Mouse (Mus musculus) lung, postnatal 0 days (tissue): ENCODE measurements at regions not wholly inside any gene's neighbourhood (a gene's known extent, or its start where the extent isn't known, plus 50 kb on each side); places are given as distances from the start of the nearest gene placed in this dataset.

Source experiments
- CTCF ChIP-seq: IDR thresholded peaks from 2 replicates; pipeline ENCODE4 v1.5.1; 2016; ENCODE audit warnings: antibody characterized with exemption, mild to moderate bottlenecking
- EP300 ChIP-seq: IDR thresholded peaks from 2 replicates; pipeline ENCODE4 v1.6.1; 2016; ENCODE audit warnings: antibody characterized with exemption, mild to moderate bottlenecking, control low read depth

DNA sequence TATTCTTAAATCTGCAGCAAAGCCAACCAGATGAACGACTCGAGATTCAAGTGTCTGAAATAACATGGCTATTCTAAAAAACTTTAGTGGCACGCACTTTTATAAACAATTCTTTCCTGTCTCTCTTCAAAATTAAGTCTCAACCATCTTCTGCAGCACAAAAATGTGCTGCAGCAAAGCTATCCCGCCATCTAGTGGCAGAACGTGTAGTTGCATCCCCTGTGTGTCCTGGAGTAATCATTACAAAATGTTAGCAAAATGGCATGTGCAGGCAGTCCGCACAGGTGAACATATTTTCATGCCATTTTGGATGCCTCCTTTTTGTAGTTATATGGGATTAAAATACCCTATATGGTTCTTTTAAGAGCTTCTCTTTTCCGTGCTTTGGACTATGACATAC is 293.1 kb upstream of the Slc7a14 start:
- TF ChIP-seq CTCF: peak; percentile 90
- no peak for TF ChIP-seq EP300
